Mouse (Mus musculus) embryonic facial prominence, embryonic 13.5 days (tissue): ENCODE data around the gene Sema3c. TPM values are rescaled to one million over a fixed set of nuclear protein-coding genes. Genes with fewer than 3 reads are reported as not detected.
"Not testable (repeated sequence)": the region's sequence is repeated elsewhere in the genome, so short reads cannot be mapped to it uniquely, and the experiment has no call there.

Source experiments
- ATAC-seq: fragments of 200-750 bp; cut with Nextera tagmentation; 2 replicates; pipeline ENCODE4 v1.8.0; 2017; ENCODE audit warnings: low read depth; ENCODE audit not compliant: insufficient number of reproducible peaks, insufficient read depth, low FRiP score, low TSS enrichment
- H3K27ac ChIP-seq: fragments of 300-500 bp; sonication (generic); 2 replicates; pipeline ENCODE4 v1.5.1; 2015; ENCODE audit warnings: moderate library complexity, mild to moderate bottlenecking, inconsistent platforms
- H3K27me3 ChIP-seq: fragments of 300-500 bp; sonication (generic); 2 replicates; pipeline ENCODE4 v1.6.1; 2015; ENCODE audit warnings: mild to moderate bottlenecking, inconsistent platforms
- H3K36me3 ChIP-seq: fragments of 300-500 bp; sonication (generic); 2 replicates; pipeline ENCODE4 v1.6.1; 2015; ENCODE audit warnings: mild to moderate bottlenecking, inconsistent platforms
- H3K4me1 ChIP-seq: fragments of 300-500 bp; sonication (generic); 2 replicates; pipeline ENCODE4 v1.6.1; 2015; ENCODE audit warnings: inconsistent platforms
- H3K4me2 ChIP-seq: fragments of 300-500 bp; sonication (generic); 2 replicates; pipeline ENCODE4 v1.6.1; 2015; ENCODE audit warnings: moderate library complexity, mild to moderate bottlenecking, inconsistent platforms
- H3K4me3 ChIP-seq: fragments of 300-500 bp; sonication (generic); 2 replicates; pipeline ENCODE4 v1.5.1; 2015; ENCODE audit warnings: mild to moderate bottlenecking, inconsistent platforms
- H3K9ac ChIP-seq: fragments of 300-500 bp; sonication (generic); 2 replicates; pipeline ENCODE4 v1.6.1; 2015; ENCODE audit warnings: mild to moderate bottlenecking, inconsistent platforms
- H3K9me3 ChIP-seq: fragments of 300-500 bp; sonication (generic); 2 replicates; pipeline ENCODE4 v1.6.1; 2016; ENCODE audit warnings: inconsistent platforms
- WGBS: fragments of 180-500 bp; shearing (Covaris S2); methylation state at CpG from one replicate; pipeline ENCODE4 v1.1.7; 2015; ENCODE audit warnings: mixed read lengths; 5-methylcytosine and 5-hydroxymethylcytosine counted together
- polyA plus RNA-seq: library from polyadenylated mRNA; unstranded; fragments of >200 nt; fragmentation: Nextera tagmentation; extraction: Ambion mirVana; gene quantifications from 2 replicates; pipeline ENCODE4 v1.2.1, GENCODE M21; 2015

The Sema3c gene
- polyA plus RNA-seq = 22.1 and 28.7 TPM in 2 replicates

DNA sequence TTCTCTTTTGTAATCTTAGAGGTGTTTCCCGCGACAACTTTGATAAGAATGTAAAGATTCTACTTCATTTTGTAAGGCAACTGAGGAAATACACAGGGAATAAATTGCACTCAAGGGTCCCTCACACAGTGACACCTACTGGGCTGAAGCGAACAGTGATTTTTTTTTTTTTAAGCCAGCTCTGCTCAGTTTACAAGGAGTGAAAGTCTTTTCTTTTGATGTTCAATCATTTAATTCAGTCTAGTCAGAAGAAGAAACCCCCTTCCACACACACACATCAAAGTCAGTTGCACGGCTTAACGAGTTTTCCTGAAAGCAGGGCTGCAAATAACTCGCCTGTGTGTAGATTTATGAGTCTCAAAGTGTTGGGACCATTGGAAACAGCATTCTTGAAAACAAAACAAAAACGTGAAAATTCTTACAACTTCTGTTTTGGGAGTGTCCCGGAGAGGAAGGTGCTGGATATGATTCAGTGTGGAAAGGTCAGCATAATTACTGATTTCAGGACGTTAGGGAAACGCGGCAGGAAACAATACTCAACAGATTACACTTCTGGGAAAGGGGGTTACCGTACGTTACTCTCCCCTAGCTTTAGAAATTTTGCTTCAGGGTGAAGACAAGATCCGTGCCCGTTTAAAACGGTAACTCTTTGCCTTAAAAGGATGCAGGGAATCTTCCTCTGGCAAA, at the start of gene Sema3c:
Sema3c (plus strand) TSS at position 588 of the 687 bp plus-strand sequence.
- WGBS = 1% methylated on average over 16 of the region's 16 CpGs
- peak within 1 kb of the TSS; percentile 75 for H3K9ac ChIP-seq
- peak within 1 kb of the TSS; percentile 77 for H3K27ac ChIP-seq
- no peaks in the 10 kb centered on the region for H3K4me1 ChIP-seq
- H3K4me3 ChIP-seq = peak within 1 kb of the TSS; percentile 66
- no peaks in the 10 kb centered on the region for H3K36me3 ChIP-seq
- H3K9me3 ChIP-seq = no peaks in the 10 kb centered on the region
- peak within 1 kb of the TSS; percentile 82 for H3K4me2 ChIP-seq
- H3K27me3 ChIP-seq = peaks cover 11% of the 10 kb centered on the region; the same call in 1 of the 2 replicates
- ATAC-seq = no peak

DNA sequence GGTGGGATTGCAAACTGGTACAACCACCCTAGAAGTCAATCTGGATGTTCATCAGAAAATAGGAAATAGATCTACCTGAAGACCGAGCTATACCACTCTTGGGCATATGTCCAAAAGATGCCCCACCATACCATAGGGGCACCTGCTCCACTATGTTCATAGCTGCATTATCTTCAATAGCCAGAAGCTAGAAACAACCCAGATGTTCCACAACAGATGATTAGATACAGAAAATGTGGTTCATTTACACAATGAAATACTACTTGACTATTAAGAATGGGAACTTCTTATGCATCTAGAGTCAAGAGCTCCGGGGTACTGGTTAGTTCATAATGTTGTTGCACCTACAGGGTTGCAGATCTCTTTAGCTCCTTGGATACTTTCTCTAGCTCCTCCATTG, 42.9 kb upstream of the Sema3c start:
- ATAC-seq, H3K4me1 ChIP-seq, H3K27me3 ChIP-seq, H3K9ac ChIP-seq, H3K36me3 ChIP-seq, H3K4me3 ChIP-seq, H3K9me3 ChIP-seq, H3K4me2 ChIP-seq, H3K27ac ChIP-seq: not testable (repeated sequence)
- WGBS = 80% methylated on average over 2 of the region's 2 CpGs

DNA sequence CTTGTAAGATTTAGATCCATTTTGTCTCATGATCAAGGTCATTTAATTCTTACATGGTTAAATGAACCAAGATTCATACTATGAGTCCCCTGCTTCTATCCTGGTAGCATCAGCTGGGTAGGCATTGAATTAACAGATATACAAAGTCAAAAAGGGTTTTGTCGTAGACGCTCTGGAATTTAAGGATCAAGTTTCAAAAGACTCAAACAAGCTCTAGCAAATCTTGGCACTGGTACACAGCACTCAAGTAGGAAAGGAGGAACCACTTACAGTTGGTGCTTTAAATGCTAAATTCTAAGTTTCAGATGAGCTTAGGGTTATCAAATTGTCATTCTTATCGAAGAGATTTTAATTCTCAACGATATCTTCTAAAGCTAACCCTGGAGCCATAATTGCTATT, 30.9 kb upstream of the Sema3c start:
- H3K36me3 ChIP-seq = no peaks in the 10 kb centered on the region
- H3K4me3 ChIP-seq = no peak overlapping the region
- ATAC-seq = no peak
- H3K9me3 ChIP-seq = no peaks in the 10 kb centered on the region
- H3K4me1 ChIP-seq = no peaks in the 10 kb centered on the region
- no peaks in the 10 kb centered on the region for H3K27me3 ChIP-seq
- no peak overlapping the region for H3K9ac ChIP-seq
- 47% methylated on average over 4 of the region's 4 CpGs for WGBS
- no peak overlapping the region for H3K4me2 ChIP-seq
- no peak overlapping the region for H3K27ac ChIP-seq

DNA sequence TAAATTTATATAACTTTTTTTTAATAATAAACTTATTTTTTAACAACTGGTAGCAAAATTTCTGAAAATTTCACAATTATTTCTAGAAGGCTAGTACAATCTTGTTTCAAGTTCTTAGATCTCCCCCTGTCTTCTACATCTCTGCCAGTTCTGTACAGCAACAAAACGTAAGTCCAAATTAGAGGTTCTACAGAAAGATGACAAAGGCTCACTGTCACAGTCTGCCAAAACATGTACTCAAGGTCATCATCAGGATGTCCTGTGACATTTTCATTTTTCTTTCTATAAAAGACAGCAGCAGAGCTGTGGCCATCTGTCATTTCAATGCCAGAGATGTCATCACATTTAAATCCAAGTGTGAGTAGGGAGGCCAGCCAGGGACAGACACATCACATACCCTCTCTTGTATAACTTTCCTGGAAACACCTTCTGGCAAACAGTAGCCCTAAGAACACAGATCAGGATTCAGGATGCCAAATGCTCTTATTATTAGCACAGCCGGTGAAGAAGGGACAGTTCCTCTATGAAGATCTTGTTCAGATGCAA, 29.1 kb upstream of the Sema3c start:
- H3K4me2 ChIP-seq = no peak overlapping the region
- WGBS = 89% methylated on average over 2 of the region's 2 CpGs
- no peaks in the 10 kb centered on the region for H3K4me1 ChIP-seq
- ATAC-seq = no peak
- H3K9me3 ChIP-seq = no peaks in the 10 kb centered on the region
- H3K9ac ChIP-seq = no peak overlapping the region
- no peak overlapping the region for H3K4me3 ChIP-seq
- H3K36me3 ChIP-seq = no peaks in the 10 kb centered on the region
- no peak overlapping the region for H3K27ac ChIP-seq
- no peaks in the 10 kb centered on the region for H3K27me3 ChIP-seq

DNA sequence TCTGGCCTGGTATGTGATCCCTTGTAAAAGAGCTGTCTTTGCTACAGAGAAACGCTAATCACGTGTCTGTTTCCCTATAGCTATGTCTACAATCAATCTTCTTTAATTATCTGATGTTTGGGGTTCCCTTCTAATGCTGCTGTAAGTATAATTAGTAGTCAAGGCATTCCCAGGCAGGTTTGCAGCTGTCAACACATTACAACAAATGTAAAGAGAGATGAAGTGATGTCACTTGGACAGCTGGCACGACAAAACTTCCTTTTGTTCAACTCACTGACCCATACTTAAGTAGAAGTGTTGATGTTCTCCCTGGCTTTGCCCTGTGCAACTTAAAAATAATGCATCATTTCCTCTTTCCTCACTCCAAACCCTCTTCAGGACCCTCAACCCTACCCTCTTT, 22.4 kb upstream of the Sema3c start:
- Histone ChIP-seq H3K36me3 (no peaks in the 10 kb centered on the region), H3K4me1 (peaks cover 5% of the 10 kb centered on the region; the same call in 1 of the 2 replicates), H3K4me2 (no peak overlapping the region), H3K9ac (no peak overlapping the region), H3K27me3 (no peaks in the 10 kb centered on the region), H3K27ac (no peak overlapping the region), H3K4me3 (no peak overlapping the region), H3K9me3 (no peaks in the 10 kb centered on the region)
- ATAC-seq = no peak
- WGBS = 47% methylated on average over 3 of the region's 3 CpGs

DNA sequence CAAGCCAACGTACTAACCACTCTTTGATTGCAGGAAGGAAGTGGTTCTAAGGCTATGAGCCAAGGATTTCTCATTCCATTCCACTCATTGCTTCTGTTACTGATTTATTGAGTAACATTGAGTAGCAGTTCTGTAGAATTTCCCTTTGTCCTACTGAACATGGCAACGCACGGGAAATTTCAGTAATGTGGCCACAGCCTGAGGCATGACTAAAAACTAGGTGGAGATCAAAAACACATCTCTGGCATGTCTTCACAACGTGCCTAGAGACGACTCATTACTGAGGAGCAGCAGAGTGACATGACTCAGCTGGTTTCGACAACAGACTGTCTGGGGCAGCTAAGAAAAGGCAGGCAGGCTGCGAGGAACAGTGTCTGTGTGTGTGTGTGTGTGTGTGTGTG, 18.0 kb upstream of the Sema3c start:
- H3K4me1 ChIP-seq = peaks cover 5% of the 10 kb centered on the region; the same call in 1 of the 2 replicates
- H3K27ac ChIP-seq = no peak overlapping the region; the same call in 1 of the 2 replicates
- no peak overlapping the region for H3K9ac ChIP-seq
- no peaks in the 10 kb centered on the region for H3K36me3 ChIP-seq
- no peaks in the 10 kb centered on the region for H3K9me3 ChIP-seq
- no peaks in the 10 kb centered on the region for H3K27me3 ChIP-seq
- WGBS = 19% methylated on average over 7 of the region's 7 CpGs
- no peak overlapping the region for H3K4me3 ChIP-seq
- no peak for ATAC-seq
- H3K4me2 ChIP-seq = peak overlapping the region; percentile 5; the same call in 1 of the 2 replicates

DNA sequence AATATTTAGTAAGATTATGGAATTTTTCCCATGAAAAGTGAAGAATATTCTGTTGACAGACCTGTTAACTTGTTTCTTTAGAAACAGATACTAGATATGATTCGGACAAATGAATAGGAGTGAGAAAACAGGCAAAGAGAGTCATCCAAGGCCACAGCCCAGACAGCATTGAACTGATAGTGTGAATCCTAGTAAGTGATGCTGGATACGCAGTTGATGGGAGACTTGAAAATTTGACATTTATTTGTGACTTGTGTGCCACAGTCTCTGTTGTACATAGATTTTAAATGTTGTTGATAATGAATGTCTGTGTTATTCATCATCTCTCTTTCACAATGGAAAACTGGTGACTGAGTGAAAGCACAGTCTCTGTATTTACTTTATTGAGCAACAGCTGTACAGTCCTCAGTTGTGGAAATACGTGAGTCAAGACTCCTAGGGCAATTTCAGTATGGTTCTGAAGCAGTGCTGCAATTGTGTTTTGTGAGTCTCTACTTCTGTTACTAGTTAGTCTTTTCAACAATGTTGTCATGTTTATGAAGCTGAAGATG, 17.3 kb upstream of the Sema3c start:
- no peak for ATAC-seq

DNA sequence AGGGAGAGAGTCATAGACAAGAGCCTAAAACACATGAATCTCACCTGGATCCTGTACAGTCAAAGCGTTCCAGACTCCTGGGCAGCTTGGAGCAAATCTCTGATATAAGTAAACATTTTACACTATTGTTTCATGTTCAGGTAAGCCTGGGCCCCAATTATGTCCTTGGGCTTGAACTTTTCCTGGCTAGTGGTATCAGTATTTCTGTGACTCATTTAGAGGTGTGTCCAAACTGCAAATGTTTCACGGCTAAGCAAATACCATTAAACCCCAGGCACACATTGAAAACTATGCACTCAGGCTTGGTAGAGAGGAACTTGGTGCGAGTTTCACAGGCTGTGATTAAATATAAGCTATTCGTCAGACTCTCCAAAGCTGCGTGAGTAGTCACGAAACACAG, 2.5 kb upstream of the Sema3c start:
- whole genome bisulfite sequencing = 78% methylated on average over 6 of the region's 6 CpGs
- ATAC-seq = no peak
- no peak overlapping the region for H3K27ac ChIP-seq

More for the DNA sequence above, 17.3 kb upstream of the Sema3c start:
- Histone ChIP-seq H3K36me3 (no peaks in the 10 kb centered on the region), H3K4me1 (peaks cover 5% of the 10 kb centered on the region; the same call in 1 of the 2 replicates), H3K4me3 (no peak overlapping the region), H3K27ac (no peak overlapping the region), H3K9me3 (no peaks in the 10 kb centered on the region), H3K27me3 (no peaks in the 10 kb centered on the region), H3K9ac (no peak overlapping the region), H3K4me2 (no peak overlapping the region)
- 86% methylated on average over 3 of the region's 3 CpGs for WGBS

DNA sequence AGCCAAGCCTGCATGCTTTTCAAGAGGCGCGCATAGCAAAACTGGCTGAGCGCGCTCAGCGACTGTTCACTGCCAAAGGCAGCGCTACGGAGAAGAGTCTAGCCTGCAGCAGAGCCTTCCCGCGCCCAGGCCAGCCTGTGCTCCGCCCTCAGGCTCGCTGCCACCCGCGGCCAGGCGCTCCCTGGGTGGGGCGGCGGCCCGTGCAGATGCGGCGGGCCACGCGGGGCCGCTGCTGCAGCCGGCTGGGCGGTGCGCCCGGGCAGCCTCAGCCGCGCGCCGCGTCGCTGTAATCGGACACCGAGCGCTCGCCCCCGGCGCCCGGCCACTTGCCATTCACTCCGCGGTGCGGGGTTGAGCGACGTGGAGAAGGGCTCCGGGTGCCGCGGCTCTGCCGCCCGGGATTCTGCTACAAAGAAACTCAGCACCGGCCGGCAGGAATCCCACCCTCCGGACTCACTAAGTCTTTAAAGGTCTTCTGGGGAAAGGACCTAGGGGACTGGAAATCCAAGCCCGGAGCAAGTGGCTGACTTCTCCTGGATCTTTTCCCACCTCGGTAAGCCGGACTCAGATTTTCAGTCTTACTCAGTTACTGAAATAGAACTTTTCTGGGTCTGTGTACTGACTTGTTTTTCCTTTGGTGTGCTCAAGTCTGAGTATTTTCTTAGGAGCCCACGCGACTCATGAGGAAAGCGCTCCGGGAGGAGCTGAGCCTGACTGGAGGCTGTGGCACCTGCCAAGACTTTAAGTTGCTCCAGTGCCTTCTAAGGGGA, 517 bp downstream of the Sema3c start:
- H3K27ac ChIP-seq = peak overlapping the region; percentile 77
- peak; percentile 95 for ATAC-seq
- H3K4me2 ChIP-seq = peak overlapping the region; percentile 82
- no peaks in the 10 kb centered on the region for H3K9me3 ChIP-seq
- no peaks in the 10 kb centered on the region for H3K4me1 ChIP-seq
- H3K36me3 ChIP-seq = no peaks in the 10 kb centered on the region
- under 1% methylated on average over 58 of the region's 59 CpGs for WGBS
- H3K27me3 ChIP-seq = peaks cover 11% of the 10 kb centered on the region; the same call in 1 of the 2 replicates
- peak overlapping the region; percentile 66 for H3K4me3 ChIP-seq
- peak overlapping the region; percentile 75 for H3K9ac ChIP-seq

More for the DNA sequence above, 2.5 kb upstream of the Sema3c start:
- Histone ChIP-seq H3K4me3 (no peak overlapping the region), H3K9ac (no peak overlapping the region), H3K9me3 (no peaks in the 10 kb centered on the region), H3K4me1 (no peaks in the 10 kb centered on the region), H3K4me2 (no peak overlapping the region), H3K27me3 (peaks cover 11% of the 10 kb centered on the region; the same call in 1 of the 2 replicates), H3K36me3 (no peaks in the 10 kb centered on the region)

DNA sequence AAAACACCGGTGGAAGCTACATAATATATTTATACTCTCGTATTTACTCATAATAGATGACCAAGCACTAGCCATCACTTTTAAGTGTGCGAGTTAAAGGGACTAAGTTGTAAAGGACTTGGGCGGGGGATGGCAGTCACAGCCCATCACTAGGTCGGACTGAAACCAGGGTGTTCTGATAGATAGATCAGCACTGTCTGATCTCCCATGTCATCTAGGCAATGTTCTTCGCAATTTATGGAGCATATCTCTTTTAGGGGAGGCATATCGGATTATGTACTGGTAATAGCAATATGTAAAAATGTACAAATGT, 1.1 kb downstream of the Sema3c start:
- no peak for ATAC-seq
- H3K4me3 ChIP-seq = peak overlapping the region; percentile 66
- WGBS = 17% methylated on average over 7 of the region's 7 CpGs
- H3K27ac ChIP-seq = peak overlapping the region; percentile 77; the same call in 1 of the 2 replicates
- H3K9ac ChIP-seq = peak overlapping the region; percentile 75
- H3K36me3 ChIP-seq = no peaks in the 10 kb centered on the region
- H3K9me3 ChIP-seq = no peaks in the 10 kb centered on the region
- peaks cover 11% of the 10 kb centered on the region; the same call in 1 of the 2 replicates for H3K27me3 ChIP-seq
- no peaks in the 10 kb centered on the region for H3K4me1 ChIP-seq
- peak overlapping the region; percentile 82 for H3K4me2 ChIP-seq

DNA sequence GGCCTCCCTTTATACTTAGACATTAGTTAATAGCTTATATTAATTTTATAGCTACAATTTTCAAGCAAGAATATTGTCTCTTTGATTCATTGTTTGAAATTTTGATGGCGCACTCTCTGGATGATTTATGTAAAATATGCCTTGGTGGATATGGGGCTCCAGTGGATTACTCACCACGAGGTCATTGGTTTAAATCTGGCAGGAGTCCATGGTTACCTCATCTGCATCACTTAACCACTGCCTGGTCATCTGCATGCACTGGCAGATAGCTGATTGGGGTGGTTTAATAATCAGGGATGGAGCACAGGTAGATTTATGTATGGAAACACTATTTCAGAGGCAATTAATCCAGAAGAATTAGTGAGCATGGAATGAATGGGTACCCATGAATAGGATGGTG, 2.0 kb downstream of the Sema3c start:
- ATAC-seq = no peak
- Histone ChIP-seq H3K4me3 (peak overlapping the region; percentile 66), H3K4me2 (peak overlapping the region; percentile 82), H3K9ac (no peak overlapping the region), H3K27me3 (peaks cover 11% of the 10 kb centered on the region; the same call in 1 of the 2 replicates), H3K36me3 (no peaks in the 10 kb centered on the region), H3K9me3 (no peaks in the 10 kb centered on the region), H3K27ac (no peak overlapping the region), H3K4me1 (no peaks in the 10 kb centered on the region)
- WGBS = 65% methylated on average over 2 of the region's 2 CpGs
